Mouse (Mus musculus) frontal cortex, postnatal 10 days (tissue): ENCODE measurements around the gene Gm21981.
A peak's percentile ranks its signal among the peaks of the same experiment; 100 is the strongest.

ENCODE experiments used
- DNase-seq, 2 experiments: peaks; one replicate each; pipeline ENCODE4 v3.0.0; 2022; ENCODE audit warnings: low spot score in 2 of 2, mixed read lengths in 1 of 2

The Gm21981 gene

GRCm38 (mm10) chr17:47702548-47703345, 8.5 kb upstream of the Gm21981 start:
- no peak for DNase-seq

- no peak for DNase-seq
Observed at GRCm38 (mm10) chr17:47701793-47702192, 7.5 kb upstream of the Gm21981 start.

GRCm38 (mm10) chr17:47699055-47699454, 4.8 kb upstream of the Gm21981 start:
- no peak for DNase-seq

GRCm38 (mm10) chr17:47698156-47698555, 3.9 kb upstream of the Gm21981 start:
- DNase-seq: no peak

- no peak for DNase-seq
Observed at GRCm38 (mm10) chr17:47695337-47695710, 1.1 kb upstream of the Gm21981 start.

GRCm38 (mm10) chr17:47694503-47695336, 465 bp upstream of the Gm21981 start, which contains the start of gene Prickle4:
Gene Prickle4 (minus strand): TSS chr17:47694736.
- peak; percentile 94 to 97 for DNase-seq

- no peak for DNase-seq
Observed at GRCm38 (mm10) chr17:47693671-47694441, 399 bp downstream of the Gm21981 start.

GRCm38 (mm10) chr17:47691650-47692049, 2.6 kb downstream of the Gm21981 start:
- no peak for DNase-seq

- no peak for DNase-seq
Observed at GRCm38 (mm10) chr17:47689894-47690293, 4.4 kb downstream of the Gm21981 start.

- DNase-seq: peak; percentile 80 to 82
Observed at GRCm38 (mm10) chr17:47688608-47689575, 5.4 kb downstream of the Gm21981 start, which contains the start of gene Frs3. Gene Frs3 (plus strand): TSS chr17:47689030.

GRCm38 (mm10) chr17:47688344-47688607, 6.0 kb downstream of the Gm21981 start, which contains the start of gene Tomm6:
Gene Tomm6 (minus strand): TSS chr17:47688386.
- DNase-seq: no peak

- DNase-seq: peak; percentile 95 to 96
Observed at GRCm38 (mm10) chr17:47687409-47688343, 6.6 kb downstream of the Gm21981 start.

- DNase-seq: no peak
Observed at GRCm38 (mm10) chr17:47682836-47683235, 11.4 kb downstream of the Gm21981 start.

- DNase-seq: no peak
Observed at GRCm38 (mm10) chr17:47678702-47679101, 15.6 kb downstream of the Gm21981 start.

GRCm38 (mm10) chr17:47678238-47678637, 16.0 kb downstream of the Gm21981 start:
- no peak for DNase-seq

GRCm38 (mm10) chr17:47676581-47676980, 17.7 kb downstream of the Gm21981 start:
- peak in 1 of 2 experiments; percentile 72 for DNase-seq

GRCm38 (mm10) chr17:47672311-47673111, 21.7 kb downstream of the Gm21981 start:
- DNase-seq: peak in 1 of 2 experiments; percentile 43

- no peak for DNase-seq
Observed at GRCm38 (mm10) chr17:47671988-47672310, 22.3 kb downstream of the Gm21981 start.

GRCm38 (mm10) chr17:47669166-47669565, 25.1 kb downstream of the Gm21981 start:
- DNase-seq: no peak
